In genomic region chr3:70035593-70035992, GRCm38 (mm10) we compare ENCODE assay signal across 10 mouse cellular contexts. TPM values are rescaled to one million over a fixed set of nuclear protein-coding genes. Genes with fewer than 3 reads are reported as not detected.
DNase-seq lines count a peak whose midpoint lies in the region; ATAC-seq and TF ChIP-seq lines count a peak whose summit lies in the region.
"Had no signal": no experiment of that assay in that cellular context is flagged by ENCODE, and none has a peak within 500 bp of the region (broad histone marks: within the 10 kb centered on the region; RNA-seq: fewer than 3 reads in every experiment).

No protein-coding gene starts in this region.

- H3K4me1 ChIP-seq in midbrain, postnatal 0 days (ENCODE audit: insufficient read depth, low read length), result no peaks in the 10 kb centered on the region
- H3K4me1 ChIP-seq in midbrain, embryonic 16.5 days (ENCODE audit: control insufficient read depth, insufficient read depth, low read length), result no peaks in the 10 kb centered on the region
- H3K4me1 ChIP-seq in stomach, postnatal 0 days (replicated peaks; ENCODE audit: control insufficient read depth, insufficient read depth), result no peaks in the 10 kb centered on the region
- H3K4me1 ChIP-seq in forebrain, embryonic 11.5 days (replicated peaks; ENCODE audit: control insufficient read depth, insufficient read depth, low read length), result no peaks in the 10 kb centered on the region
- H3K4me1 ChIP-seq: lung, embryonic 15.5 days had no signal

- H3K36me3 ChIP-seq in midbrain, postnatal 0 days (ENCODE audit: insufficient read depth, low read length), result no peaks in the 10 kb centered on the region
- no peaks in the 10 kb centered on the region for H3K36me3 ChIP-seq in midbrain, embryonic 16.5 days (ENCODE audit: control insufficient read depth, insufficient read depth, low read length)
- H3K36me3 ChIP-seq in stomach, postnatal 0 days (ENCODE audit: control insufficient read depth, insufficient read depth, low read length), result no peaks in the 10 kb centered on the region
- no peaks in the 10 kb centered on the region for H3K36me3 ChIP-seq in forebrain, embryonic 11.5 days (ENCODE audit: control insufficient read depth, insufficient read depth, low read length)
- H3K36me3 ChIP-seq: lung, embryonic 15.5 days had no signal

- no peaks in the 10 kb centered on the region for H3K27me3 ChIP-seq in midbrain, postnatal 0 days (ENCODE audit: insufficient read depth, low read length)
- H3K27me3 ChIP-seq in midbrain, embryonic 16.5 days (ENCODE audit: control insufficient read depth, insufficient read depth, low read depth, low read length), result no peaks in the 10 kb centered on the region
- no peaks in the 10 kb centered on the region for H3K27me3 ChIP-seq in stomach, postnatal 0 days (ENCODE audit: control insufficient read depth, insufficient read depth, low read length)
- H3K27me3 ChIP-seq in forebrain, embryonic 11.5 days (ENCODE audit: control insufficient read depth, insufficient read depth, low read length), result no peaks in the 10 kb centered on the region
- H3K27me3 ChIP-seq: lung, embryonic 15.5 days had no signal

- peak; percentile 81 for TF ChIP-seq CTCF in midbrain, postnatal 0 days (IDR thresholded peaks at IDR 0.05)
- TF ChIP-seq CTCF in stomach, postnatal 0 days (IDR thresholded peaks at IDR 0.05; ENCODE audit: low read depth), result peak; percentile 66

- DNase-seq in adrenal gland, postnatal 10 days, result peak; percentile 2
- no peak for DNase-seq in adrenal gland, postnatal 36 days
- peak; percentile 80 for DNase-seq in midbrain, postnatal 0 days (ENCODE audit: low spot score)
- DNase-seq in layer of hippocampus, postnatal 14 days (ENCODE audit: low spot score in 2 of 2), result peak; percentile 46 to 71
- no peak for DNase-seq in stomach, postnatal 0 days (ENCODE audit: low spot score)
- DNase-seq in gastrocnemius, adult 8-10 months (ENCODE audit: low spot score in 2 of 2), result no peak
- DNase-seq in forebrain, embryonic 11.5 days (ENCODE audit: low spot score), result no peak

- no peak overlapping the region for H3K4me2 ChIP-seq in midbrain, postnatal 0 days (ENCODE audit: low read depth, low read length, poor library complexity, severe bottlenecking)
- H3K4me2 ChIP-seq in midbrain, embryonic 16.5 days (ENCODE audit: low read length), result no peak overlapping the region
- no peak overlapping the region for H3K4me2 ChIP-seq in stomach, postnatal 0 days (replicated peaks; ENCODE audit: low read depth)
- no peak overlapping the region for H3K4me2 ChIP-seq in forebrain, embryonic 11.5 days (ENCODE audit: low read depth, low read length, severe bottlenecking)
- H3K4me2 ChIP-seq: lung, embryonic 15.5 days had no signal

- no peak overlapping the region for H3K4me3 ChIP-seq in midbrain, postnatal 0 days (ENCODE audit: low read depth, low read length)
- no peak overlapping the region for H3K4me3 ChIP-seq in midbrain, embryonic 16.5 days (ENCODE audit: low read depth, low read length)
- H3K4me3 ChIP-seq in stomach, postnatal 0 days (ENCODE audit: low read depth, low read length), result no peak overlapping the region
- H3K4me3 ChIP-seq in forebrain, embryonic 11.5 days (ENCODE audit: low read depth, low read length), result no peak overlapping the region
- H3K4me3 ChIP-seq: lung, embryonic 15.5 days had no signal

- ATAC-seq in midbrain, postnatal 0 days (ENCODE audit: low FRiP score), result no peak
- no peak for ATAC-seq in midbrain, embryonic 16.5 days
- no peak for ATAC-seq in stomach, postnatal 0 days (ENCODE audit: low FRiP score, low TSS enrichment)
- no peak for ATAC-seq in forebrain, embryonic 11.5 days (replicated peaks; ENCODE audit: low FRiP score)

- H3K9ac ChIP-seq in midbrain, postnatal 0 days (replicated peaks; ENCODE audit: low read length, poor library complexity, severe bottlenecking), result no peak overlapping the region
- no peak overlapping the region for H3K9ac ChIP-seq in midbrain, embryonic 16.5 days (ENCODE audit: low read depth, low read length)
- H3K9ac ChIP-seq in stomach, postnatal 0 days (ENCODE audit: low read length), result no peak overlapping the region
- H3K9ac ChIP-seq in forebrain, embryonic 11.5 days (ENCODE audit: low read length), result no peak overlapping the region
- H3K9ac ChIP-seq: lung, embryonic 15.5 days had no signal

- no peak overlapping the region for H3K27ac ChIP-seq in midbrain, postnatal 0 days (ENCODE audit: low read depth, low read length)
- H3K27ac ChIP-seq in midbrain, embryonic 16.5 days (ENCODE audit: low read length), result no peak overlapping the region
- no peak overlapping the region for H3K27ac ChIP-seq in stomach, postnatal 0 days (replicated peaks)
- H3K27ac ChIP-seq in forebrain, embryonic 11.5 days (ENCODE audit: low read depth, low read length), result no peak overlapping the region
- H3K27ac ChIP-seq: lung, embryonic 15.5 days had no signal

- TF ChIP-seq EP300 in stomach, postnatal 0 days (optimal IDR thresholded peaks at IDR 0.05), result no peak

- WGBS in midbrain, postnatal 0 days, result 49% methylated on average over 4 of the region's 4 CpGs
- 62% methylated on average over 4 of the region's 4 CpGs for WGBS in midbrain, embryonic 16.5 days
- WGBS in stomach, postnatal 0 days, result 36% methylated on average over 4 of the region's 4 CpGs
- WGBS in forebrain, embryonic 11.5 days, result 61% methylated on average over 4 of the region's 4 CpGs

- no peaks in the 10 kb centered on the region for H3K9me3 ChIP-seq in midbrain, postnatal 0 days (ENCODE audit: low read length)
- H3K9me3 ChIP-seq in midbrain, embryonic 16.5 days (replicated peaks; ENCODE audit: control insufficient read depth, low read length, poor library complexity, severe bottlenecking), result no peaks in the 10 kb centered on the region
- no peaks in the 10 kb centered on the region for H3K9me3 ChIP-seq in stomach, postnatal 0 days (ENCODE audit: control insufficient read depth, low read length)
- H3K9me3 ChIP-seq in forebrain, embryonic 11.5 days (ENCODE audit: control insufficient read depth, low read length), result no peaks in the 10 kb centered on the region
- H3K9me3 ChIP-seq: lung, embryonic 15.5 days had no signal

RNA-seq across cellular contexts. Expression of gene Otol1, which starts 28.2 kb away (rescaled TPM):
- not detected for total RNA-seq in adrenal gland, postnatal 10 days (2021)
- not detected for total RNA-seq in adrenal gland, postnatal 36 days (2021)
- total RNA-seq in midbrain, postnatal 0 days (2014; rRNA removed), result not detected in 2 replicates
- not detected in 2 replicates for polyA plus RNA-seq in midbrain, postnatal 0 days (2015; fragmentation: Nextera tagmentation; extraction: Ambion mirVana)
- polyA plus RNA-seq in midbrain, embryonic 16.5 days (2015; fragmentation: Nextera tagmentation; extraction: Ambion mirVana), result not detected in 2 replicates
- not detected for total RNA-seq in layer of hippocampus, postnatal 14 days (2021)
- polyA plus RNA-seq in stomach, postnatal 0 days (2015; fragmentation: Nextera tagmentation; extraction: Ambion mirVana), result not detected in 2 replicates
- not detected for total RNA-seq in gastrocnemius, adult 8-10 months (2022)
- not detected in 2 replicates for polyA plus RNA-seq in forebrain, embryonic 11.5 days (2014; fragmentation: Nextera tagmentation; extraction: Ambion mirVana)
- polyA plus RNA-seq: heart, embryonic 14.5 days; lung, embryonic 15.5 days had no signal

Comparison
In these comparisons a context has a peak if more than half of its experiments do, and no peak if none do; other contexts are left out.
1. DNase-seq: peak in adrenal gland, postnatal 10 days (single experiment), midbrain, postnatal 0 days (single experiment) and layer of hippocampus, postnatal 14 days (2 of 2); none in adrenal gland, postnatal 36 days (0 of 2), stomach, postnatal 0 days (single experiment), gastrocnemius, adult 8-10 months (0 of 2) and forebrain, embryonic 11.5 days (single experiment).